Mouse (Mus musculus): ENCODE results near the gene Ablim1. TPM values are rescaled to one million over a fixed set of nuclear protein-coding genes. Genes with fewer than 3 reads are reported as not detected.

Gene Ablim1
- polyA plus RNA-seq, 1 experiment: 501 TPM

DNA sequence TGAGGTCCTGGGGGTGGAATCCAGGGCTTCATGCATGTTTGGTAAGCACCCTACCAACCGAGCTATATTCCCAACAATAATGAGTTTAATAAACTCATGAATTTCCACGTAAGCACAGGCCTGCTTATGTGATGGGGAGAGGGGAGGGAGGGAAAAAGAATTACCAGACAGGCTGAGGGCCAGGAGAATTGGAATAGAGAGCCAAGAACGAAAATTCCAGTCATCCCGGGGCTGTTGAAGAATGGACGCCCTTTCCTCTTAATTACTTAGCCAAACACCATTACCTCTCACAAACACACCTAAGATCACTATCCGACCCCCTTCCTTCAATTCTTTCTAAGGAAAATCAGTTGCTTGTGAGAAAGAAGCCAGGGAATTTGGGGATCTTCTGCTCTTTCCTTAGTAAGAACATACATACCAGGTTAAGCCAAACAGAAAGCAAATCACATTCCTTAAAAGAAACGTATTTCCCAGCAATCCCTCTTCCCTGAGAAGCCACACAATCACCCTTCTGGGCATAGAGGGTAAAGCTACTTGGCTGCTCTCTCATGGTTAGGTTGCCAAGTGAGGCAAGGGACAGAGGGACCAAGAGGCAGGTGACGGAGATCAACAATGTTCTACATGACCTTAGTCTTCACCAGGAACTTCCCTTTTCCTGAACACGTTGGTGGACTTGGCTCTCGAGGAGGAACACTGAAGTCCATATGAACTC lies 48.2 kb downstream of the Ablim1 start:
- Histone ChIP-seq H3K4me1 (ENCODE audit: control insufficient read depth, insufficient read depth, low read length) (peaks cover 8% of the 10 kb centered on the region), H3K27ac (ENCODE audit: insufficient read depth, low read depth, low read length) (no peak overlapping the region), H3K4me3 (ENCODE audit: insufficient read depth, low read depth, low read length) (no peak overlapping the region)
- 88% methylated on average over 10 of the region's 10 CpGs for WGBS
- TF ChIP-seq CTCF (IDR thresholded peaks at IDR 0.05; ENCODE audit: insufficient read depth, low read depth, low read length) (no peak), POLR2A (IDR thresholded peaks at IDR 0.05; ENCODE audit: insufficient read depth, low read depth, low read length) (no peak)

DNA sequence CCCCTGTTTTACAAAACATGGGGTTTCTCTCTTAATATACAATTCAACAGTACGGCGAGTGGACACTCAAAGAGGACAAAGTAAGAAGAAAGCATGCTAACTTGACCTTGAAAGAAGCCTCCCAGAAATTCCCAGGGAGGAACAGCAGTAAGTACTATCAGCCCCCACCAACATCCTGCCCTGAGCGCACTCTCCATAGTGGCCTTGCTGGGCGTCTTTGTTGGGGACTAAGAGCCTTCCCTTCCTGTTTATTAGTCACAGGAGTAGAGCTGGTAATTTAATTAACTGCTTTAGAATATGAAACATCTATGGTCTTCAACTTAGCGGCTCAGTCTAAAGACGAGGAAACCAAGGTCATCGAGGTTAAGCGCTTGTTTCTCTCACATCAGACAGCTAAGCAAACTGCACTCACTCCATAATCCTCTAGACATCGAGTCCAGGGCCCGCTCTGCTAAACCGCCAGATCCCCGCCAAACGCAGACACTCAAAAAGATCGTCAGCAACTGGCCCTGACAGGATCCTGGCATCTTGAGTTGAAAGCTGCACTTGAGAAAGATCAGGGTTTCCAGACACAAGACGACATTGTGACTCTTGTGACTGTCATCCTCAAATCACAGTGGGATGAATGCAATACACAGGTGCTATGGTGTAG lies 50.3 kb downstream of the Ablim1 start:
- no peak overlapping the region for H3K4me3 ChIP-seq (ENCODE audit: insufficient read depth, low read depth, low read length)
- no peak overlapping the region for H3K27ac ChIP-seq (ENCODE audit: insufficient read depth, low read depth, low read length)
- peaks cover 5% of the 10 kb centered on the region for H3K4me1 ChIP-seq (ENCODE audit: control insufficient read depth, insufficient read depth, low read length)
- TF ChIP-seq CTCF (IDR thresholded peaks at IDR 0.05; ENCODE audit: insufficient read depth, low read depth, low read length) (no peak), POLR2A (IDR thresholded peaks at IDR 0.05; ENCODE audit: insufficient read depth, low read depth, low read length) (no peak)
- 70% methylated on average over 15 of the region's 15 CpGs for WGBS

DNA sequence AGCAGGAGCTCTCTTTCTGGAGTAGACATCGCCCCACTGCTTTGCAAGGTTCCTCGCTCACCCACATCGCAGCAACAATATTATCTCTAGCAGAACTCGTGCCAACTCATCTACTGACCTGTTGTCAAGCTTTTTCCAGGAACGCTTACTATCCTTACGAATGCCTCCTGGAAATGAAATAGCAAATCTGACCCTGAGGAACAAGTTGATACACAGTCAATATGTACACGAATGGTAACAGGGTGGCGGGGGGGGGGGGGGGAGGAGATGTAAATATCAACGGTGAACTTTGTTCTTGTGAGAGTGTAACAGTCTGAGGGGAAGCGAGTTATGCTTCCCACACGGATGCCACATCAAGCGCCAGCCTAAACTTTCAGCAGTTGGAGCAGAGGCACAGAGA lies 56.9 kb downstream of the Ablim1 start:
- Histone ChIP-seq H3K27ac (ENCODE audit: insufficient read depth, low read depth, low read length) (no peak overlapping the region), H3K4me1 (ENCODE audit: control insufficient read depth, insufficient read depth, low read length) (no peaks in the 10 kb centered on the region), H3K4me3 (ENCODE audit: insufficient read depth, low read depth, low read length) (no peak overlapping the region)
- no peak for TF ChIP-seq CTCF (IDR thresholded peaks at IDR 0.05; ENCODE audit: insufficient read depth, low read depth, low read length)
- no peak for TF ChIP-seq POLR2A (IDR thresholded peaks at IDR 0.05; ENCODE audit: insufficient read depth, low read depth, low read length)
- 90% methylated on average over 12 of the region's 12 CpGs for WGBS

DNA sequence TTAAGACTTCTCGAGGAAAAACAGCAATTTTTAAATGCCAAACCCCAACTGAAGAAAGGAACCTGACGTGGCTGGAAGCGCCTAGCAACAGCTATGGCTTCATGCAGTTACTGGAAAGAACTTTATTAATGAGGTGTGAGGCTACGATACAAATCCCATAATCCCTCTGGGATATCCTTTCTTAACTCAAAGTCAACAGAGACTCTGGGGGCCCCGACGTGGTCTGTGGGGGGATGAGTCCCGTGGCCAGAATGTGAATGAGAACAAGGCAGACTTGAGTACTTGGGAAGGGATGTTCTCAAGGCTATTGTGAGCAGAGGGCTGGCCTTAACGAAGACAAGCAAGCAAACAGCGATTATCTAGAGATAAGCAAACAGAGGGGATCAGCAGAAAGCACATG lies 58.1 kb downstream of the Ablim1 start:
- H3K27ac ChIP-seq (ENCODE audit: insufficient read depth, low read depth, low read length): no peak overlapping the region
- no peaks in the 10 kb centered on the region for H3K4me1 ChIP-seq (ENCODE audit: control insufficient read depth, insufficient read depth, low read length)
- 59% methylated on average over 9 of the region's 9 CpGs for WGBS
- H3K4me3 ChIP-seq (ENCODE audit: insufficient read depth, low read depth, low read length): no peak overlapping the region
- no peak for TF ChIP-seq CTCF (IDR thresholded peaks at IDR 0.05; ENCODE audit: insufficient read depth, low read depth, low read length)
- no peak for TF ChIP-seq POLR2A (IDR thresholded peaks at IDR 0.05; ENCODE audit: insufficient read depth, low read depth, low read length)

DNA sequence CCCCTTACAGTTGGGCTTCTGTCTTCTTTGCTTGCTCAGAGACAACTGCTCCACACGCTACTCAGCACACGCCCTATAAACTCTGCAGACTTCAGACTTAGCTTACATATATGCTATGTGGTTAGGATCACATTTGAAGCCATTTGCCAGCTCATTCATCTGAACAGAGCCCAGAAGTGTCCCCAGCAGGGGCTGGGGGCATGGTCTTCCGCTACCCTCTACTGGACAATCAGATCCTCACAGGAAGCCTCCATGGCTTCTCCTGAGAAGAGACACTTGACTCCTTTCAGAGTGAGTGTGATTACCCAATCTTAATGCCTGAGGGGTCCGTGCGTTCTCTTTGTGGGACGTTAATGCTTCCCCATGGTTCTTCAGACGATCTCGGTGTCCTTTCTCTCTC lies 59.6 kb downstream of the Ablim1 start:
- WGBS: 85% methylated on average over 8 of the region's 8 CpGs
- H3K27ac ChIP-seq (ENCODE audit: insufficient read depth, low read depth, low read length): no peak overlapping the region
- TF ChIP-seq CTCF (IDR thresholded peaks at IDR 0.05; ENCODE audit: insufficient read depth, low read depth, low read length) (no peak), POLR2A (IDR thresholded peaks at IDR 0.05; ENCODE audit: insufficient read depth, low read depth, low read length) (no peak)
- no peaks in the 10 kb centered on the region for H3K4me1 ChIP-seq (ENCODE audit: control insufficient read depth, insufficient read depth, low read length)
- H3K4me3 ChIP-seq (ENCODE audit: insufficient read depth, low read depth, low read length): no peak overlapping the region

DNA sequence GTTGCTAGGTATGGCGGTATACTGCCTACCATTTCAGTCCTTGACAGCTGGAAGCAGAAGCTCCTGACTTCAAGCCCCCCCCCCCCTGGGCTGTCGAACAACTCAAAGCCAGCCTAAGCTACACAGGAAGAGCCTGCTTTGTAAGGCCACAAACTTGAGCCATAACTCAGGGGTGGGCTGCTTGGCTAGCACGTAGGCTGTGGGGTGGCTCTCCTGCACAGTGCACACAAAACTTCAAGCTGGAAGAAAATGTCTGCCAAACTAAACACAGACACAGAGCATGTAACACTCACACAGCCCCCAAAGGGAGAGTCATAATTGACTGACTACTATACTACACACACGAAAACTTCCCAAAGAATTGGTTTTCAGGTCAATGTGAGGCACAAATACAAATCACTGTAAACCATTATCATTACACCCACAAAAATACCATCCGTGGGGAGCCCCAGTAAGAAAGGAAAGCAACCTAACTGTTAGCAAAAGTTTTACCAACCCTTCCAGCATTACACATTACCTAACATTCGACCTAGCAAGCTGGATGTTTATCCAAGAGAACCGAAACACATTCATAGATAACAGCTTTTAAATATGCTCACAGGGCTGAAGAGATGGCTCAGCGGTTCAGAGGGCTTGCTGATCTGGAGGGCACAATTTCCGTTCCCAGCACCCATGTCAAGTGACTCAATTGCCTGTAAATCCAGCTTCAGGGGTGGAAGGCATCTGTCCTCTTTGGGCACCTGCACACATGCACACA lies 61.8 kb downstream of the Ablim1 start:
- H3K27ac ChIP-seq (ENCODE audit: insufficient read depth, low read depth, low read length): no peak overlapping the region
- WGBS: 80% methylated on average over 9 of the region's 9 CpGs
- no peaks in the 10 kb centered on the region for H3K4me1 ChIP-seq (ENCODE audit: control insufficient read depth, insufficient read depth, low read length)
- no peak for TF ChIP-seq CTCF (IDR thresholded peaks at IDR 0.05; ENCODE audit: insufficient read depth, low read depth, low read length)
- no peak for TF ChIP-seq POLR2A (IDR thresholded peaks at IDR 0.05; ENCODE audit: insufficient read depth, low read depth, low read length)
- H3K4me3 ChIP-seq (ENCODE audit: insufficient read depth, low read depth, low read length): no peak overlapping the region

DNA sequence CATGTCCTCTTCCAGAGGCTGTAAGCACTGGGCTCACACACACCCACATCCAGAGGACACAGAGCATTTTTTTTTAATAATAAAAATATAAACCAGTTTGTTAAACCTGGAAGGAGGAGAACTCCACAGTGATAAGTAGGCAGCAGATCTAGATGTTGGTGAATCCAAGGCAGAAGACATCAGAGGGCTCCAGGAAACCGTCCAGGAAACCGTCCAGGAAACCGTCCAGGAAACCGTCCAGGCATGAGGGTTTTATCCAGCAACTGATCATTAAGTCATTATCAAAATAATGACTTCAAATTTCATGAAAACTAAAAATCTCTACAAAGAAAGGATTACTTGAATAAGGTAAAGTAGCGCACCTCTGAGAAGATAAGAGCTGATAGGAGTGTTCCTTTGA lies 65.9 kb downstream of the Ablim1 start:
- H3K4me3 ChIP-seq (ENCODE audit: insufficient read depth, low read depth, low read length): no peak overlapping the region
- 68% methylated on average over 5 of the region's 5 CpGs for WGBS
- no peak overlapping the region for H3K27ac ChIP-seq (ENCODE audit: insufficient read depth, low read depth, low read length)
- H3K4me1 ChIP-seq (ENCODE audit: control insufficient read depth, insufficient read depth, low read length): peaks cover 3% of the 10 kb centered on the region; the same call in 1 of the 2 replicates
- TF ChIP-seq CTCF (IDR thresholded peaks at IDR 0.05; ENCODE audit: insufficient read depth, low read depth, low read length) (no peak), POLR2A (IDR thresholded peaks at IDR 0.05; ENCODE audit: insufficient read depth, low read depth, low read length) (no peak)

DNA sequence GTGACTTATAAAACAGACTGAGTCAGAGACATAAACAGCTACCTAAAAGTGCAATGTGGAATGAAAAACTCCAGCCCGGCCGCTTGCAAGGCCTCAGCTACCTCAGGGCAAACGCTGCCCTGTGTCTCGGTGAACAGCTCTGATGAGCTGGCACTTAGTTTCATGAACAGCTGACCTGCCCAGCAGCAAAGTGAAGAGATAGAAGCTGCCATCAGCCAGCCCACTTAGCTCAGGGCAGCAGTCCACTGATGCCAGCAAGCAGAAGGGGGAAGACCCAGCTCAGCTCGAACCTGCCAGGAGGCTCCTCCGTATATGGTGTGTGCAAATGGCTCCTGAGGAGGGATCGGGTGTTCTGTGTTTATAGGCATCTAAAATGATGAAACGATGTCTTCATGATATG lies 67.5 kb downstream of the Ablim1 start:
- Histone ChIP-seq H3K4me1 (ENCODE audit: control insufficient read depth, insufficient read depth, low read length) (peaks cover 3% of the 10 kb centered on the region; the same call in 1 of the 2 replicates), H3K27ac (ENCODE audit: insufficient read depth, low read depth, low read length) (no peak overlapping the region), H3K4me3 (ENCODE audit: insufficient read depth, low read depth, low read length) (no peak overlapping the region)
- WGBS: 80% methylated on average over 8 of the region's 8 CpGs
- no peak for TF ChIP-seq CTCF (IDR thresholded peaks at IDR 0.05; ENCODE audit: insufficient read depth, low read depth, low read length)
- TF ChIP-seq POLR2A (IDR thresholded peaks at IDR 0.05; ENCODE audit: insufficient read depth, low read depth, low read length): no peak

DNA sequence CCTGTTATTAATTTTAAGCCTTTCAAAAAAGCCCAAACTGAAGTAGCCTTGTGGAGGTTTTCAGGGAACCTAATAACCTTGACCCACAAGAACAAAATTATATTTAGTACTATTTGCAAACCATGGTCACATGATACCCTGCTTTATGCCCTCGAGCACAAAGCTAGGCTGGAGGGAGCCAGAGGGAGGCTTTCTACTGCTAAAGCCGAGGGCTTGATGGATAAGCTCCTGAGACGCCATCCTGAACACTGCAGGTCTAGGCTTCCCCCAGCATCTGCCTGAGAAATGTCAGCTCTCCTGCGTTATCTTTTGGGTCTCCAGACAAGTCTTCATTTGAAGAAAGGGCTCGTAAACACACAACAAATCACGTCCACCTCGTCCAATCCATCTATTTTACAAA lies 70.4 kb downstream of the Ablim1 start:
- WGBS: 85% methylated on average over 7 of the region's 7 CpGs
- TF ChIP-seq POLR2A (IDR thresholded peaks at IDR 0.05; ENCODE audit: insufficient read depth, low read depth, low read length) (no peak), CTCF (IDR thresholded peaks at IDR 0.05; ENCODE audit: insufficient read depth, low read depth, low read length) (no peak)
- H3K4me3 ChIP-seq (ENCODE audit: insufficient read depth, low read depth, low read length): no peak overlapping the region
- H3K27ac ChIP-seq (ENCODE audit: insufficient read depth, low read depth, low read length): no peak overlapping the region
- H3K4me1 ChIP-seq (ENCODE audit: control insufficient read depth, insufficient read depth, low read length): peaks cover 6% of the 10 kb centered on the region; the same call in 1 of the 2 replicates
